Mouse (Mus musculus): ENCODE measurements at regions not wholly inside any gene's neighbourhood (a gene's known extent, or its start where the extent isn't known, plus 50 kb on each side); places are given as distances from the start of the nearest gene placed in this dataset.

- no peak for DNase-seq
Observed at GRCm38 (mm10) chr1:83723096-83723495, 315.1 kb upstream of the Sphkap start.

- peak; percentile 18 for DNase-seq
Observed at GRCm38 (mm10) chr1:83720166-83720565, 312.2 kb upstream of the Sphkap start.

GRCm38 (mm10) chr1:83717056-83717455, 309.1 kb upstream of the Sphkap start:
- peak; percentile 76 for DNase-seq

- DNase-seq, result no peak
Observed at GRCm38 (mm10) chr1:83701696-83702404, 293.9 kb upstream of the Sphkap start.

GRCm38 (mm10) chr1:83697422-83697821, 289.4 kb upstream of the Sphkap start:
- DNase-seq, result no peak

- no peak for DNase-seq
Observed at GRCm38 (mm10) chr1:83685221-83685620, 277.2 kb upstream of the Sphkap start.

- no peak for DNase-seq
Observed at GRCm38 (mm10) chr1:83665326-83665725, 257.3 kb upstream of the Sphkap start.

GRCm38 (mm10) chr1:83661808-83662802, 254.1 kb upstream of the Sphkap start:
- no peak for DNase-seq

- DNase-seq, result no peak
Observed at GRCm38 (mm10) chr1:83653661-83654060, 245.7 kb upstream of the Sphkap start.

GRCm38 (mm10) chr1:83645606-83646005, 237.6 kb upstream of the Sphkap start:
- DNase-seq, result no peak

- DNase-seq, result peak; percentile 13
Observed at GRCm38 (mm10) chr1:83642656-83643055, 234.7 kb upstream of the Sphkap start.

- no peak for DNase-seq
Observed at GRCm38 (mm10) chr1:83636051-83636450, 228.1 kb upstream of the Sphkap start.

GRCm38 (mm10) chr1:83631798-83632197, 223.8 kb upstream of the Sphkap start:
- DNase-seq, result peak; percentile 27

- no peak for DNase-seq
Observed at GRCm38 (mm10) chr1:83631394-83631793, 223.4 kb upstream of the Sphkap start.

- no peak for DNase-seq
Observed at GRCm38 (mm10) chr1:83587258-83587657, 179.3 kb upstream of the Sphkap start.

GRCm38 (mm10) chr1:83583041-83583440, 175.0 kb upstream of the Sphkap start:
- no peak for DNase-seq

- DNase-seq, result no peak
Observed at GRCm38 (mm10) chr1:83569991-83570390, 162.0 kb upstream of the Sphkap start.

GRCm38 (mm10) chr1:83568746-83569145, 160.7 kb upstream of the Sphkap start:
- DNase-seq, result no peak

GRCm38 (mm10) chr1:83551617-83552016, 143.6 kb upstream of the Sphkap start:
- DNase-seq, result no peak

GRCm38 (mm10) chr1:83535461-83535860, 127.5 kb upstream of the Sphkap start:
- DNase-seq, result peak; percentile 39

GRCm38 (mm10) chr1:83527803-83528202, 119.8 kb upstream of the Sphkap start:
- DNase-seq, result no peak

GRCm38 (mm10) chr1:83509356-83509755, 101.4 kb upstream of the Sphkap start:
- peak; percentile 36 for DNase-seq

GRCm38 (mm10) chr1:83505386-83505785, 97.4 kb upstream of the Sphkap start:
- peak; percentile 86 for DNase-seq

- DNase-seq, result no peak
Observed at GRCm38 (mm10) chr1:83496888-83497287, 88.9 kb upstream of the Sphkap start.
